Mouse (Mus musculus) CH12.LX (cell line): Measurements from ENCODE around the gene Cenpa.

Experiments
- CHD1 ChIP-seq: IDR thresholded peaks from 2 replicates; pipeline ENCODE4 v1.6.1; 2012; ENCODE audit warnings: low read depth, low read length, improper control_type of control experiment, inconsistent platforms
- CHD2 ChIP-seq: IDR thresholded peaks from 2 replicates; pipeline ENCODE4 v1.6.1; 2011; ENCODE audit warnings: low read length, improper control_type of control experiment
- POLR2A ChIP-seq: IDR thresholded peaks from 2 replicates; pipeline ENCODE4 v1.6.1; 2011; ENCODE audit warnings: low read depth, mild to moderate bottlenecking, improper control_type of control experiment, low read length
- SIN3A ChIP-seq: IDR thresholded peaks from 2 replicates; pipeline ENCODE4 v1.6.1; 2012; ENCODE audit warnings: low read length, improper control_type of control experiment, inconsistent platforms

- TF ChIP-seq SIN3A (no peak), POLR2A (no peak), CHD1 (no peak), CHD2 (no peak)
Measured at GRCm38 (mm10) chr5:30653246-30653645, 13.3 kb upstream of the Cenpa start.
